Mouse (Mus musculus) leukemia stem cell, adult 10-12 weeks (primary cell): ENCODE results near the gene Zgpat. TPM values are rescaled to one million over a fixed set of nuclear protein-coding genes. Genes with fewer than 3 reads are reported as not detected.

Experiments used
- polyA plus RNA-seq: library from polyadenylated mRNA; stranded (reverse); fragments of >175 nt; gene quantifications from 2 replicates; pipeline ENCODE4 v1.2.3, GENCODE M21; 2012; ENCODE audit warnings: low replicate concordance

The Zgpat gene
- polyA plus RNA-seq = 21.1 and 22.1 TPM in 2 replicates

GRCm38 (mm10) chr2:181364860-181365596 lies at the start of gene Zgpat, which contains the start of gene Arfrp1:
Gene Zgpat (plus strand): TSS chr2:181364928.
Gene Arfrp1 (minus strand): TSS chr2:181365404.

GRCm38 (mm10) chr2:181319248-181320102 lies 45.3 kb upstream of the Zgpat start, which contains the start of gene Rtel1:
Gene Rtel1 (plus strand): TSS chr2:181319739.

GRCm38 (mm10) chr2:181379778-181380177 lies 15.1 kb downstream of the Zgpat start, which contains the start of gene Lime1:
Gene Lime1 (plus strand): TSS chr2:181380078.

Other genes with a start within 250 kb of the Zgpat start
- gene Kcnq2, start 229.6 kb upstream of the Zgpat start, polyA plus RNA-seq = not detected in 2 replicates
- gene Eef1a2, start 207.9 kb upstream of the Zgpat start, polyA plus RNA-seq = not detected in 2 replicates
- gene Ppdpf, start 177.7 kb upstream of the Zgpat start, polyA plus RNA-seq = 250 and 398 TPM in 2 replicates
- not detected in 2 replicates for gene Ptk6, start 162.1 kb upstream of the Zgpat start, polyA plus RNA-seq
- gene Srms, start 151.7 kb upstream of the Zgpat start, polyA plus RNA-seq = 0.22 TPM in 1 of 2 replicates, not detected in the other
- gene Fndc11, start 144.9 kb upstream of the Zgpat start, polyA plus RNA-seq = not detected in 2 replicates
- gene Helz2, start 122.9 kb upstream of the Zgpat start, polyA plus RNA-seq = 22.3 and 46.5 TPM in 2 replicates
- 13.5 and 32.3 TPM in 2 replicates for gene Gmeb2, start 76.9 kb upstream of the Zgpat start, polyA plus RNA-seq
- gene Stmn3, start 50.4 kb upstream of the Zgpat start, polyA plus RNA-seq = not detected in 2 replicates
- gene Rtel1, start 45.2 kb upstream of the Zgpat start, polyA plus RNA-seq = 9.3 and 28.8 TPM in 2 replicates
- gene Arfrp1, start 476 bp downstream of the Zgpat start, polyA plus RNA-seq = 9.7 and 13.9 TPM in 2 replicates
- gene Lime1, start 15.2 kb downstream of the Zgpat start, polyA plus RNA-seq = 46.2 and 128 TPM in 2 replicates
- gene Zbtb46, start 94.5 kb downstream of the Zgpat start, polyA plus RNA-seq = 5.7 and 8.6 TPM in 2 replicates
- 0.13 TPM in 1 of 2 replicates, not detected in the other for gene Abhd16b, start 128.3 kb downstream of the Zgpat start, polyA plus RNA-seq
- 4.8 and 42.6 TPM in 2 replicates for gene Tpd52l2, start 132.2 kb downstream of the Zgpat start, polyA plus RNA-seq
- 35.7 and 46.0 TPM in 2 replicates for gene Dnajc5, start 155.6 kb downstream of the Zgpat start, polyA plus RNA-seq
- 57.4 and 68.8 TPM in 2 replicates for gene Uckl1, start 220.0 kb downstream of the Zgpat start, polyA plus RNA-seq
- gene Prpf6, start 226.9 kb downstream of the Zgpat start, polyA plus RNA-seq = 6.2 and 14.6 TPM in 2 replicates
- gene Zfp512b, start 227.9 kb downstream of the Zgpat start, polyA plus RNA-seq = 31.7 and 74.3 TPM in 2 replicates
- gene Samd10, start 234.3 kb downstream of the Zgpat start, polyA plus RNA-seq = 2.7 and 4.1 TPM in 2 replicates